Mouse (Mus musculus): ENCODE measurements around the gene Maml3.

GRCm38 (mm10) chr3:52016178-52016577 is 88.7 kb downstream of the Maml3 start:
- TF ChIP-seq CTCF (IDR thresholded peaks at IDR 0.05; ENCODE audit: low read depth) (no peak), EP300 (IDR thresholded peaks at IDR 0.05; ENCODE audit: low read depth) (no peak)
